Mouse (Mus musculus): ENCODE measurements around the gene 2610318N02Rik. TPM values are rescaled to one million over a fixed set of nuclear protein-coding genes. Genes with fewer than 3 reads are reported as not detected.

2610318N02Rik gene
- polyA plus RNA-seq, 1 experiment = not detected

DNA sequence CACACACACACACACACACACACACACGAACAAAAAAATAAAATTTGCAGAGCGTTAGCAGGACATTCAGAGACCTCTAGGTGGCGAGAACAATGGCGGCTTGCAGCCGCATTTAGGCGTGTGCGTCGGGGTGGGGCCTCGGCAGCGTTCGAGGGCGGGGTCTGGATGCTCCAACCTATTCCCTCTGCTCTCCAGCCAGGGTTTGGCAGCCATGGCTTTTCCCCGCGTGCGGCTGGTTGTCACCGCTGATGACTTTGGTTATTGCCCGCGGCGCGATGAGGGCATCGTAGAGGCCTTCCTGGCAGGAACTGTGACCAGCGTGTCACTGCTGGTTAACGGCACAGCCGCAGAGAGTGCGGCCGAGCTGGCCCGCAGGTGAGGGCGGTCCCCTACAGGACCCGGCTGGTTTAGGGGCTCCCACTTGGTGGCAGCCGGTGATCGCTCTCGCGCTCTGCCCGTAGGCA lies 21.8 kb upstream of the 2610318N02Rik start, which contains the start of gene Ccdc116:
TSS of gene Ccdc116 (minus strand) at position 458 of the 464 bp plus-strand sequence.
- WGBS = under 1% methylated on average over 34 of the region's 34 CpGs
- TF ChIP-seq CTCF (IDR thresholded peaks at IDR 0.05; ENCODE audit: insufficient read depth, low read depth, low read length) = 0 out of 2 replicates have a peak, but pooled peaks have one; percentile 11
- TF ChIP-seq POLR2A (IDR thresholded peaks at IDR 0.05; ENCODE audit: insufficient read depth, low read depth, low read length) = peak; percentile 31; the same call in 1 of the 2 replicates
- H3K27ac ChIP-seq (ENCODE audit: insufficient read depth, low read depth, low read length) = peak within 1 kb of the TSS; percentile 61; the same call in 1 of the 2 replicates
- peaks cover 18% of the 10 kb centered on the region for H3K4me1 ChIP-seq (ENCODE audit: control insufficient read depth, insufficient read depth, low read length)
- peak within 1 kb of the TSS; percentile 97 for H3K4me3 ChIP-seq (ENCODE audit: insufficient read depth, low read depth, low read length)

- Histone ChIP-seq H3K4me1 (ENCODE audit: control insufficient read depth, insufficient read depth, low read length) (peaks cover 18% of the 10 kb centered on the region), H3K4me3 (ENCODE audit: insufficient read depth, low read depth, low read length) (no peak within 1 kb of the TSS), H3K27ac (ENCODE audit: insufficient read depth, low read depth, low read length) (no peak within 1 kb of the TSS)
- TF ChIP-seq POLR2A (IDR thresholded peaks at IDR 0.05; ENCODE audit: insufficient read depth, low read depth, low read length) = no peak
- TF ChIP-seq CTCF (IDR thresholded peaks at IDR 0.05; ENCODE audit: insufficient read depth, low read depth, low read length) = no peak
- 27% methylated on average over 7 of the region's 7 CpGs for WGBS
Measured at GRCm38 (mm10) chr16:17144339-17144738, 19.4 kb upstream of the 2610318N02Rik start, which contains the start of gene Ydjc. Gene Ydjc (plus strand): TSS chr16:17144621.

DNA sequence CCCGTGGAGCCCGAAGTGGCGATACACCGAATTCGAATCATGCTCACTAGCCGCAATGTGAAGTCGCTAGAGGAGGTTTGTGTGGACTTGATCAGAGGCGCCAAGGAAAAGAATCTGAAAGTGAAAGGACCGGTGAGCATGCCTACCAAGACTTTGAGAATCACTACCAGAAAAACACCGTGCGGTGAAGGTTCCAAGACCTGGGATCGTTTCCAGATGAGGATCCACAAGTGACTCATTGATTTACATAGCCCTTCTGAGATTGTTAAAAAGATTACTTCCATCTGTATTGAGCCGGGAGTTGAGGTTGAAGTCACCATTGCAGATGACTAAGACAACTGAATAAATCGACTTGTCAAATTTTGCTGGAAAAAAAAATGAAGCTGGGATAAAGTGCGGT lies 12.4 kb upstream of the 2610318N02Rik start:
- TF ChIP-seq POLR2A (IDR thresholded peaks at IDR 0.05; ENCODE audit: insufficient read depth, low read depth, low read length) (no peak), CTCF (IDR thresholded peaks at IDR 0.05; ENCODE audit: insufficient read depth, low read depth, low read length) (no peak)
- WGBS = 89% methylated on average over 15 of the region's 15 CpGs
- no peak overlapping the region for H3K27ac ChIP-seq (ENCODE audit: insufficient read depth, low read depth, low read length)
- no peaks in the 10 kb centered on the region for H3K4me1 ChIP-seq (ENCODE audit: control insufficient read depth, insufficient read depth, low read length)
- no peak overlapping the region for H3K4me3 ChIP-seq (ENCODE audit: insufficient read depth, low read depth, low read length)

DNA sequence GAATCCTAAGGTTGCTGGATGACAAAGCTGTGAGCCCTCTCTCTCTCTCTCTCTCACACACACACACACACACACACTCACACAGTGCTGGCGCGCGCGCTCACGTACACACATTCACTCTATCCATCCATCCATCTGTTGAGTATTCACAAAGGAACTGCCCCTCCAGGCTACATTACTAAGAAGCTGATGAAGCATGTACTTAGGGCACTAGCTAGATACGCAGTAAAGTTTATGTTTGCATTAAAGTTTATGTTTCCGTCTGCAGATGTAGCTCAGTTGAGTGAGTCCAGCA lies 7.9 kb upstream of the 2610318N02Rik start:
- H3K4me1 ChIP-seq (ENCODE audit: control insufficient read depth, insufficient read depth, low read length) = peaks cover 8% of the 10 kb centered on the region
- 25% methylated on average over 7 of the region's 7 CpGs for WGBS

DNA sequence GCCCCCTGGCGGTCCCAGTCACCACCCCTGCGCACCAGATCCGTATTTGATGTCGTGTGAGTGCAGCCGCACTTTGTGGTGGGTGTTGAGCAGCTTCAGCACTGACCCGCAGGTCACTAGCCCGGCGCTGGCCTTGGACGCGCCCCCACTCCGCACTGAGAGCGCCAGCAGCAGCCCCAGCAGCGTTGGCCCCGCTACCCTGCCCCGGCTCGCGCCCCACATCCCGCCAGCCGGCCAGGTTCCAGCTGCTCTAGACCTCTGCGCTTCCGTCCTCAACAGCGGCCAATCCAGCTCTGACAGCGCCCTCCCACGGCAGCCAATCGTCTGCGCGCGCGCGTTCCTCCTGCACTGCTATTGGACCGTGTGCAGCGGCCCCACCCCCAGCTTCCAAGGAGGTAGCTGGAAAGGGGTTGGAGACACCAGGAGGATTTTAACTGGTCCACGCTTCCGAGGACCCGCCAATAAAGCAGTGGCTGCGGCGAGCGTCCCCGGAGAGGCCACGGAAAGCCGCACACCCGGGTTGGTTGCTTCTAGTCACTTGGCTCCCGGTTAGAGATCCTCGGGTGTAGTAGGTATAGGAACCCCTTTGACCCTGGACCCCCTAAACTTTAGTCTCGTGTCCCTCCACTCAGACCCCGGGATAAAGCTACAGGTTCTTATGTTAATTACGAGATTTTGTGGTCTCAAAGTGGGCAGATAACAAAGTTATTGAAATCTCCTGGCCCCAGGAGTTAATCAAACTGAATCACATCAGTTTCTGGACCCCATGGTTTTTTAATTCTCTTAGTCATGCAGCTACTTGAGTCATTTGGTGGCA lies 7.3 kb upstream of the 2610318N02Rik start, which contains the start of gene Sdf2l1:
TSS of gene Sdf2l1 (minus strand) at position 295 of the 817 bp plus-strand sequence.
- under 1% methylated on average over 47 of the region's 47 CpGs for WGBS
- peaks cover 8% of the 10 kb centered on the region for H3K4me1 ChIP-seq (ENCODE audit: control insufficient read depth, insufficient read depth, low read length)
- TF ChIP-seq CTCF (IDR thresholded peaks at IDR 0.05; ENCODE audit: insufficient read depth, low read depth, low read length) (peak; percentile 40; the same call in 1 of the 2 replicates), POLR2A (IDR thresholded peaks at IDR 0.05; ENCODE audit: insufficient read depth, low read depth, low read length) (peak; percentile 71)
- no peak within 1 kb of the TSS; the same call in 1 of the 2 replicates for H3K27ac ChIP-seq (ENCODE audit: insufficient read depth, low read depth, low read length)
- peak within 1 kb of the TSS; percentile 61 for H3K4me3 ChIP-seq (ENCODE audit: insufficient read depth, low read depth, low read length)

More for the DNA sequence above, 7.9 kb upstream of the 2610318N02Rik start:
- no peak overlapping the region for H3K27ac ChIP-seq (ENCODE audit: insufficient read depth, low read depth, low read length)
- no peak overlapping the region for H3K4me3 ChIP-seq (ENCODE audit: insufficient read depth, low read depth, low read length)
- TF ChIP-seq CTCF (IDR thresholded peaks at IDR 0.05; ENCODE audit: insufficient read depth, low read depth, low read length) (no peak), POLR2A (IDR thresholded peaks at IDR 0.05; ENCODE audit: insufficient read depth, low read depth, low read length) (no peak)

GRCm38 (mm10) chr16:17131191-17132088 lies 6.5 kb upstream of the 2610318N02Rik start:
- TF ChIP-seq POLR2A (IDR thresholded peaks at IDR 0.05; ENCODE audit: insufficient read depth, low read depth, low read length) (no peak), CTCF (IDR thresholded peaks at IDR 0.05; ENCODE audit: insufficient read depth, low read depth, low read length) (no peak)
- Histone ChIP-seq H3K27ac (ENCODE audit: insufficient read depth, low read depth, low read length) (no peak overlapping the region), H3K4me1 (ENCODE audit: control insufficient read depth, insufficient read depth, low read length) (peaks cover 8% of the 10 kb centered on the region), H3K4me3 (ENCODE audit: insufficient read depth, low read depth, low read length) (peak overlapping the region; percentile 61)
- 4% methylated on average over 43 of the region's 43 CpGs for WGBS

DNA sequence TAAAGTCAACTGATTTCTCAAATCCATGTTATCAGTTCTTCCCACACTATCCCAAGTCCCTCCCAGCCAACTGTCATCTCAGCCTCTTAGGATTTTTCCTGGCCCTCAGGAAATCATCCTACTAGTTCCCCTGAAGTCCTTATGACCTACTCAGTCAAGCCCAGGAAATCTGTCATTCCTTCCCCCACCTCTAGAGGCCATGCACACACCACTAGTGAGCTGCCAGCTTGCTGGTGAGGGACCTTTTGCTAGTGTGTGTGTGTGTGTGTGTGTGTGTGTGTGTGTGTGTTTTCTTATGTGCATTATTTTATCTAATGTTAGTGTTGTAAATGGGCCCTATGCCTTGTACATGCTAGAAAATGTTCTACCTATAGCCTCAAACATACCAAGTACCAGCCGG lies 2.3 kb upstream of the 2610318N02Rik start:
- no peak overlapping the region for H3K27ac ChIP-seq (ENCODE audit: insufficient read depth, low read depth, low read length)
- H3K4me1 ChIP-seq (ENCODE audit: control insufficient read depth, insufficient read depth, low read length) = peaks cover 22% of the 10 kb centered on the region
- WGBS = 100% methylated on average over 1 of the region's 1 CpGs
- H3K4me3 ChIP-seq (ENCODE audit: insufficient read depth, low read depth, low read length) = no peak overlapping the region
- TF ChIP-seq POLR2A (IDR thresholded peaks at IDR 0.05; ENCODE audit: insufficient read depth, low read depth, low read length) (no peak), CTCF (IDR thresholded peaks at IDR 0.05; ENCODE audit: insufficient read depth, low read depth, low read length) (no peak)

GRCm38 (mm10) chr16:17124119-17124870 lies 672 bp downstream of the 2610318N02Rik start:
- peaks cover 13% of the 10 kb centered on the region for H3K4me1 ChIP-seq (ENCODE audit: control insufficient read depth, insufficient read depth, low read length)
- H3K4me3 ChIP-seq (ENCODE audit: insufficient read depth, low read depth, low read length) = peak overlapping the region; percentile 43
- H3K27ac ChIP-seq (ENCODE audit: insufficient read depth, low read depth, low read length) = no peak overlapping the region
- TF ChIP-seq POLR2A (IDR thresholded peaks at IDR 0.05; ENCODE audit: insufficient read depth, low read depth, low read length) (no peak), CTCF (IDR thresholded peaks at IDR 0.05; ENCODE audit: insufficient read depth, low read depth, low read length) (no peak)
- 20% methylated on average over 22 of the region's 22 CpGs for WGBS
